Mouse (Mus musculus) layer of hippocampus, adult 9-11 months (tissue): ENCODE data around the gene Fgf7.

Source experiments
- DNase-seq: peaks from one replicate; pipeline ENCODE4 v3.0.0; 2022

Gene Fgf7

DNA sequence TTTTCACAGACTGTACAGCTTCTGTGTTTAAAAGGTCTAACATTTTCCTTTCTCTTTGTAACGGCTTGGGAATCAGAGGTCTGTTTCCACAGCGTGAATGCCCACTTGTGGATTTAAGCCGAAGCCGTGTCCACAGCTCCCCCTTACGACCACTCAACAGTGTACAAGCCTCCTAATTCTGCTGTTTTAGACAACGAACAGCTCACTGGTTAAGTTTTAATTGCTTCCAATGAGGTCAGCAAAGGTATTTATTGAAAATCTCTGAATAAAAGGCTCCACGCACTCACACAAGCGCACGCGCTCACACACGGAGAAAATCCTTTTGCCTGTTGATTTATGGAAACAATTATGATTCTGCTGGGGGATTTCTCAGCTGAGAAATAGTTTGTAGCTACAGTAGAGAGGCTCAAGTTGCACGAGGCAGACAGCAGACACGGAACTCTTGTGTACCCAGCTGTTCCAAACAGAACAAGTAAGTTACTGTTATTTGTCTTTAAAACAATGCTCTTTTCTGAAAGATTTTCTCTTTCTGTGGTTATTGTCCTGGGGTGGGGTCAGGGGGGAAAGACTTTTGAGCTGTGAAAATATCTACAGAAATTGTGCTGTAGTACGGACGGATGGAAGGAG, at the start of gene Fgf7:
TSS of gene Fgf7 (plus strand) at position 280 of the 627 bp plus-strand sequence.
- DNase-seq = peak; percentile 5

DNA sequence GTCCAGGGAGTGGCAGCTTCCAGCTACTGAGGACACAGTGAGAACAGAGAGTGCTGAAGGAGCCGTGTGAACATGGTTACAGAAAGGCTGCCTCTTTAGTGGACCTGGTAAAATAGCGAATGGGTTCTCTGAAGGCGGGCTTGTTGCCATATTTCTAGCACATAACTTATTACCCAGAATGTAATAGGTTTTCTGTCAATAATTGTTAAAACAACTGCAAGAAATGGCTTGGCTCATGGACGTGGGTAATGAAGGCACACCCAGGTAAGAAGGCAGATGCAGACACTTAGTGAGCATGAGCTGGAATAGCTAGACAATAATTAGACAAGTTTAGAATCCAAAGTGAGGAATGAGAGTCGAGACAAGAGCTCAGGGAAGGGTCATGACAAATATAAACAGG, 32.2 kb upstream of the Fgf7 start:
- DNase-seq = no peak

DNA sequence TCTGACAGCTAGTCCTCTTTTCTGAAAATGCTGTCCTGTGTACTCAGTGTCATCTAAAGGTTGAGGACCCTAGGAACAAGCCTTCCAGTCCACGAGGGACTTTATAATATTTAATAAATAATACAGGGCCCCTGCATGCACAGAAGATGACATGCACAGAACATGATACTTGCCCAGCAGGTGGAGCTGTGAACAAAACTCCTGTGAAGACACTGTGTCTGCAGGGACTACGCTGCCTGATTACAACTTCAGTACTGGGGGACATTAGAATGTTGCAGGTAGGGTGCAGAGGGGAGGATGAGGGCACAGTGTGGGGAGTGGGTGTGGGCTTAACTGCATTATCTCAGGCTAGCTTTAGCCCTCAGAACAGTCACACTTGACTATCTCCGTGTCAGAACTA, 28.4 kb upstream of the Fgf7 start:
- DNase-seq = peak; percentile 34

DNA sequence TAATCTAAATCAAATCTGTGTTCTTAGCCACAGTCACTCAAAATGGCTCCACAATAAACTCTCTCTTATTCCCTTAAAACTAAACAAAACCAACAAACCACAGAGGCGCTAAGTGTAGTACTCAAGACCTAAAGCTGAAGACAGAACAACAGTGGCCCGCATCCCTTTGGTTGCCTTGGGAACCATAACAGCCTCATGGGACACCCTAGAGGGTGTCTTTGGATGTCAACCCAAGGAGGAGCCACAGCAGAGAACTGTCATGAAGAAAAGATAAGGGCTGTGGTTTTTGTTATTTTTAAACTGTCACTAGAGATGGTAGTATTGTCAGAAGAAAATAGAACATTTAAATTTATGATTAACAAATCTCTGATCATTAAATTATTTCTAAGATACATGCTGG, 27.7 kb upstream of the Fgf7 start:
- DNase-seq = no peak

DNA sequence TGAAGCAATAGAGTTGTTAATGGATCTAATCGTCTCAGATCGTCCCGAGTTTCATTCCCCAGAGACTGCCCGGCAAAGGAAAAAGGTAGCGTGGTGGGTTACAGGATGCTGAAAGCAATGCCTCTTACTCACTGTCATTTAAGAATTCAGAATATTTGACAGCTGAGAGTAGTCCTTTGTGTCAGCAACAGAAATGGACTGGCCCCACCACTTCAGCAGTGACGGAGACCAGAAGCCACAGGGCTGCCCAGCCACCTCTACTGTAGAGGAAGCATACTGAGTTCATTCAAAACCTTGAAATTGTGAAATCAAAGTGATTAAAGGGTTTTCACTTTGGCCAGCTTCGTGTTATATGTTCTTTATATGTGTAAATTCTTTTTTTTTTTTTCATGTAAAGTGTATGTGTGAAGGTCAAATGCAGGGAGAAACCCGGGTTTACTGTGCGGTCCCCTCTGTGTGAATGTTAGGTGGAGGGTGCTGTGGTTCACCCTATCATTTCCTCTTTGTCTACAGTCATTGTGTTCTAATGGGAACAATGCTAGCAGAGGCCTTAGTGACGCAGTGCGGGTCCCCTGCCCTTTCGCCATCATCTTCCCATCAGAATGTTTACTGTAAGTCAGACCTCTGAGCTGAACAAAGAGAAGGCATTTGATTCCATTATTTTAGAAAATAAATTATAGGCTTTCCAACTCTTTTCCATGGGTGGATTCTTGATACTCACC, 19.3 kb upstream of the Fgf7 start:
- no peak for DNase-seq

DNA sequence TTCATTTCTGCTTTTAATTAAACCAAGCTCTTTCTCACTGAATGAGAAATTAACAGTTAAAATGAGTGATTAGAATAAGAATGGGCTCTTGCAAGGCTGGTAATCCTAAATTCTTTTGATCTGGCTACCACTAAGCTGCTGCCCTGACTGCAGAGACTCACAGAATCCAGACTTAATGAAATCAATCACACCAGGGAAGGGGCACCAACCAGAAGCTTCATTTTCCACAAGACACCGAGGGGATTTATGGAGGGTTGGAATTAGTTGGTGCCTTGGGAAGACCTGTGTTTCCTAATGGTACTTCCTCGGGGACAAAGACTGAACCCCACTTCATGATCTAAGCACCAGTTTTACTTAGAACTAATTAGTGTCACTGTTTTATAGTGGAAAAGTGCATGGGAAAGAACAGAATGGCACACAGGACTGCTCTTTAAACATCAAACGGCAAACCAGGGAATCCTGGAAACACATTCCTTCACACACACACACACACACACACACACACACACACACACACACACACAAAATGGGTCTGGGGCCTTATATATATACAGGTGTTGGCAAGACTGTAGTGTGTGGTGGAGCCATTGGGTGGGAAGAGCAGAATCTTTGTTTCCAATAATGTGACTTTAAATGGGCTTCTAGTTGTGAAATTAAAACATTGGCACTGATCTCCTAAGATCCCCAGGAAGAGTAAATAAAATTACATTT, 18.5 kb upstream of the Fgf7 start:
- no peak for DNase-seq

DNA sequence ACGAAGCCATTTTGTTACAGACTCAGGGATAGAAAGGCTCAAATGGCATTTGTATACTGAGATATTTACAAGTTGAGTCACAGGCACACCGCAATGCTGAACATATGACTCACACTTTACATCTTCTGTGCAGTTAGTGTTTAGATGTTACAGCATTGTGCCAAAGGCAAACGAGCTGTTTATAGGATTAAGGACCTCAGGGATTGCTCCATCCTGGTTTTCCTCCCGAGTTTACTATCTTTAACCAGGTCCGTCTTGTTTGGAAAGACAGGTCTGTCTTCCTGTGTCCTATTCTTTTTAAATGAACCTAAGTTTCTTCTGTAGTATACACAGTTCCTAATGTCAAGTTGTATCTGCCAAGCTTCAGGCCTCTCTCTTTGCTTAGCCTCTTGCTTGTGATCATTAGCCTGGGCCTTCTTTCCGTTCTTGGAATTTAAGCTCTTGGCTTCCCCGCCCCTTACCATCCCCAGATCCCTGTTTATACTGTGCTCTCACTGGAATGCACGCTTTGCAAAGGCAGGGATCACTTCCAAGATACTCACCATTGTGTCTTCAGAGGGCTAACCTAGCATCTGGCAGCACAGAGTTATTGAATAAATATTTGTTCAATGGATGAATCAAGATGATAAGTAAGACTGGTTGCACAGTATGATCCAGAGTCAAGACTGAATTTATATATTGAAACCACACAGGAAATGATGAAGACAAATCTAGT, 3.1 kb upstream of the Fgf7 start:
- no peak for DNase-seq

DNA sequence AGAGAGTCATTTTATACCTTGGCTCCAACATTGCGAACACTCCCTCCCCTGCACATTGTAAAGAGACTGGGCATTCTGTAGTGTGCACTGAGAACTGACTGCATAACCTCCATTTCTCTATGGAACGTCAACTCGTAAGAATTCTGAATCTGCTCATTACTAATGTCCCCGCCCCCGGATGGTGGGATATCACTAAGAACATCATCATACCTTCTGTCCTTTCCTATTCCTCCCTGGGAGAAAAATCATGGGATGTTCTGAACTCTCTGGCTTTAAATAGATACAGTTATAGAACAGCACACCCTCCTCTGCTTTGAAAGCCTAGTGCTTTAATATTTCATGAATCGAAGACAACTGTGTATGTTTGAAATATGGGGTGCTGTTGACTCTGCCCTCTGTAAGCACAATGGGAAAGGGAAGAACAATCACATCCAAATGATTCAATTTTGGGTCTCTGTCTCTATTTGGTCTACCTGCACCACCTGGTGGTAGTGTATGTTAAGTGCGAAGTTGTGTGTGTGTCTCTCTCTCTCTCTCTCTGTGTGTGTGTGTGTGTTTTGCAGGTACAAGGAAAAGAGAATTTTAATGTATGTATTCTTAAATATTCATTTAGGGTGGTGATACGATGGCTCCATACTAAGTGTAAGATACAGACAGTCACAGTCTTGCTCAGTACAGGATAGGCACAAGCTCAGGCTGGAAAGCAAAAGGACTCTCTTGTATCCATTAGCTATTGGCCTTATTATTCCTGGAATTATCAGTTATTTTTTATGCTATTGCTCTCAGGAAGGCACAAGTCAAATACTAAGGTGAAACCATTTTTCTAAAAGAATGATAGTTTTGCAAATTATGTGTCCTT, 1.1 kb upstream of the Fgf7 start:
- DNase-seq = peak; percentile 5

DNA sequence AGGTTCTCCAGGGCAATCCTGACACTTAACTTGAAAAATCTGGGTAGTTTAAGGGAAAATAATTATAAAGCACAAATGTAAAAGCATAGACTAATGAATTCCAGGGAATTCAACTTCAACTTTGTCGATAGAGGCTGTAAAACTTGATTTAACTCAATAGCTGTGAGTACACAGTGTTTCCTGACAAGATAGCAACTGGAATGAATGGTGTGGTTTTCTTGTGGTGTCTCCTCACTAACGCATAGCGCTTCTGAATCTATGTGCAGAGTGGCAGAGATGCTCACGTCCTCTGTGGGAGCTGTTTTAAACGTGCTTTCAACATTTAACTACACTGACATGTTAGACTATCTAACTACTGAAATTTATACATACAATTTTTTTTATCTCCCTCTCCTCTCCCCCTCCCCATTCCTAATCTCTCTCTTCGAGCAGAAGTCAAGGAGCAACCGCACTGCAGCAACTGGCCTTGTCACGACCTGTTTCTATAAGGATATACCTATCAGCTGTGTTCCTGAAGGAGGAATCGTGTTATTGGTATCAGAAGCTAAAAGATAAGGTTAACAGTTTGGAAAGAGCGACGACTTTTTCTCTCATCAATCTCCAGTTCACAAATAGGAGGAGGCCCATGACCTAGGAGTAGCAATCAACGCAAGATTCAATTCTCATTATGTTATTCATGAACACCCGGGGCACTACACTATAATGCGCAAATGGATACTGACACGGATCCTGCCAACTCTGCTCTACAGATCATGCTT, 734 bp downstream of the Fgf7 start:
- DNase-seq = no peak

DNA sequence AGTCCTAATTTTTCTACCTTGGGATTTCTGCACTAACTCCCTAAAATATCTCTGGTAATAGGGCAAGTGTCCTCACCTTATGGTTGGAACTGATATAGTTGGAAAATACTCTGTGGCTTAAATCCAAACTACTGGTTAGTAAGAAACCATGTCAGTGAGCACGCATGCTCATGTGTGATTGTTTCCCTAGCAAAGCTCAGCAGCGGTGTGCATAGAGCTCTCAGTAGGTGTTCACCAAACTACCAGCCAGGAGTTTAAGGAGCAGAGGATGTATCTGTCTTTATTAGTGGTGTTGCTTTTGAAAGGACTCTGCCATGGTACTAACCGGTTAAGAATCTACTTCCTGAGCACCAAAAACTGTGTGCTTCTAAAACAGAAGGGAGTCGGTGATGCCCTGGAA, 1.7 kb downstream of the Fgf7 start:
- DNase-seq = no peak

DNA sequence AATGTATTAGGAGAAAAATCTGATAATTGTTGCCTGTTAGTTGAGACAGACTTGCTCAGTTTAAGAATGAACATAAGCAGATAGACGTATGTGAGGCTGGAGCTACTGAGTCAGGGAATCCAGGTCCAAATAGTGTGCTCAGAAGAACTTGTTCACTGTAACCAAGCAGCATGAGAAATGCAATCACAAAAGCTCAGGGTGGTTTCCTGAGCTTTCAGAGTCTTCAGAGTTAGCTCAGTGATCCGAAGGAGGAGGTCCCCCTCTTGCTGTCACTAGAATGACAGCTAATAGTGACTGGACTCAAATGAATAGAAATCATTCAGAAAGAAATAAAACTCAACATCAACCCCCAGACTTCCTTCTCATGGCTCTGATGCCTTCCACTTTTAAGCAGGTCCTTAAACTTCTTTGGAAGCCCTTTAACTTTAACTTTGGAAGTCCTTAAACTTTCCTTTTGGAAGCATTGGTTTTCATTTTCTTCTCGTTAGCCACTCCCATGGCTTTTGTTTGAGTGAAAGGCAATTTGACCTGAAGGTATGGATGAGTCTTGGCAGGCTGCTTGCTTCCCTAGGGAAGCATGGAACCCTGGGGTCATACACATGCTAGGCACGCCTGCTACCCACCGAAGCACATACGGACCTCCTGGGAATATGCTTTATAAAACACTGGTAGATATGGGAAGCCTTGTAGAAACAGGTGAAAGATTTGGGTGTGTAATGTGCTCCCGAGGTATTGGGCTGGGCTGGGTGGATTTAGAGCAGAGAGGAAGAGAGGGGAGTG, 4.0 kb downstream of the Fgf7 start:
- no peak for DNase-seq

DNA sequence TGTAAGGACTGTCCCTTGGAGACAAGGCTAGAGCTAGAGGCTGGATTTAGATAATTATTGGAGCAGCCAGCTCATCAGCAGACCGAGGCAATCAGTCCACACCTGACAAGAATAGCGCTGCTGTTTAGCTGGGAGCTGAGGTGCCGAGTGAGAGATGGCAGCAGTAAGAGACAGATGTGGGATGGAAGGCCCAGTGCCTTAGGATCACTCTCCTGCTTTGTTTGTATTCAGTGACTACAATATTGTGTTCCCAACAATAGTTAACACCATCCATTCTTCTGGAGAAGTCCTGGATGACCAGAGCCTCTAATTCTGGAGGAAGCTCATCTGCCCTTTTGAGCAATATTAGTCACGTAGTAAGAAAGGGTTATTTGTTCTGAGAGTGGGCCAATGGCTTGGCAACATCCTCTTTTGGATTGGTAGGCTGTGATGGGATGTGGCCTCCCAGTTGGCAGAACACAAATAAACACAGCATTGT, 5.0 kb downstream of the Fgf7 start:
- DNase-seq = peak; percentile 74

DNA sequence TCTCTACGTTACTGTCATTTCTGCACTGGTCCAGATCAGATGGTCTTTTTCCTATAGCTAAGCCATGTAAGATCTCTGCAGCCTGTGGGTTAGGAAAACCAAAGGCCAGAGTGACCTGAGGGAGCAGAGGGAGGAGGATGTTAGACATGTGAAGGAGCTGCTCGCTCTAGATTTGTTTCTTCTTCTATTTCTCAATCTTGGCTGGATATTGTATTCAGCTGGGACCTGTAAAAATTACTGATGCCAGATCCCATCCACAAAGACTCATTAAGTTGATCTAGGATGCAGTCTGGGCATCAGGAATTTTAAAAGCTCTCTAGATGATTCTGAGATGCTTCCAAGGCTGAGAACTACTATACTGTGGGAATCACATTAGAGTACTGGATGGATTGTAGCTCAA, 6.2 kb downstream of the Fgf7 start:
- DNase-seq = no peak

DNA sequence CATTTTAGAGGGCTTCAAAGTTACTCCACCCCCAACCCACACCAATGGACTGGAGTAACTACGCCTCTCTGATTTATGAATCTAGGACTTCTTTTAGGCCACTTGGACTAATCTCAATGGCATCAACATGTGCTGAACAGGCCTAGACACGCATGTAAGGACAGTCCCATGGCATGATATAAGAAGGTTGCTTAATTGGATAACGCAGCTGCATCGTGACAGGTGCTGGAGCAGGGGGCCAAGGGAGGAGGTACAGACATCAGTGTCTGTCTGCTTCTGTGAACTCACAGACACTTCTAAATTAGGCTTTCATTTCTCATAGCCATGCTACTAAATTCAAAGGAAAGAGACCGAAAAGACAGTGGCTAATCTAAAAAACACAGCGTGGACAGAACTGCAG, 6.8 kb downstream of the Fgf7 start:
- DNase-seq = no peak

DNA sequence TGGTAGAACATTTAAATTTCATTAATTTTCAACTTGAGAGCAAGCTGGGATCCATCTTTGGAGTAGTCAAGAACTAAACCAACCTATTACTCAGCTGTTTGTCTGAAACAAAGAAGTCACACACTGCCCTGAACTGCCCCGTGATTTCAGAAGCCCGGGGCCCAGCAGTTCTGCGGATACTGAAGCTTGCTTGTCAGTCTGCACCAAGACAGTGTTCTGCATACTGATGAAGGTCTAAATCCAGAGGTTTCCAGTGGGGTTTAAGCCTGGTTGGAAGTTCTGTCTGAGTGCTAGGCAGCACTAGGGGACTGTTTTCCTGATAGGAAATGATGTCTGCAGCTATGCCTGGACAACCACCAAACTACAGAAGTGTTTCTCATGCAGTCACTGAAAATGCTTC, 8.2 kb downstream of the Fgf7 start:
- peak; percentile 9 for DNase-seq

DNA sequence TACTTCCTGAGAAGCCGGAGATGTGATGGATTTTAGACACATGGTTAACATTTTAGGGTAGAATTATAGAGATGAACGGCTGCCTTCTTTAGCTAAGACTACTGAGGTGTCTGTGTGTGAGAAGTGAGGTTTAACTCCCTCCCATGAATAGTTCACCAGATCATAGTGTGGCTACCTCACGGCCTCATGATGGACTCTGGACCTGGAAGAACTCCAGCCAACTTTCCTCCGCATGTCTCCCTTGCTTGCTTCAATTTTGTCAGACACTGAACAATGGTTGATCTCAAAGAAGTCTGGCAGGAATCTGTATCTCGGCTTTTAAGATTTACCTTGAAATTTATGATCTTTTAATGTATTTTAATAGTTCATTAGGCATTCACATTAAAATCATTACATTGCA, 11.2 kb downstream of the Fgf7 start:
- no peak for DNase-seq

DNA sequence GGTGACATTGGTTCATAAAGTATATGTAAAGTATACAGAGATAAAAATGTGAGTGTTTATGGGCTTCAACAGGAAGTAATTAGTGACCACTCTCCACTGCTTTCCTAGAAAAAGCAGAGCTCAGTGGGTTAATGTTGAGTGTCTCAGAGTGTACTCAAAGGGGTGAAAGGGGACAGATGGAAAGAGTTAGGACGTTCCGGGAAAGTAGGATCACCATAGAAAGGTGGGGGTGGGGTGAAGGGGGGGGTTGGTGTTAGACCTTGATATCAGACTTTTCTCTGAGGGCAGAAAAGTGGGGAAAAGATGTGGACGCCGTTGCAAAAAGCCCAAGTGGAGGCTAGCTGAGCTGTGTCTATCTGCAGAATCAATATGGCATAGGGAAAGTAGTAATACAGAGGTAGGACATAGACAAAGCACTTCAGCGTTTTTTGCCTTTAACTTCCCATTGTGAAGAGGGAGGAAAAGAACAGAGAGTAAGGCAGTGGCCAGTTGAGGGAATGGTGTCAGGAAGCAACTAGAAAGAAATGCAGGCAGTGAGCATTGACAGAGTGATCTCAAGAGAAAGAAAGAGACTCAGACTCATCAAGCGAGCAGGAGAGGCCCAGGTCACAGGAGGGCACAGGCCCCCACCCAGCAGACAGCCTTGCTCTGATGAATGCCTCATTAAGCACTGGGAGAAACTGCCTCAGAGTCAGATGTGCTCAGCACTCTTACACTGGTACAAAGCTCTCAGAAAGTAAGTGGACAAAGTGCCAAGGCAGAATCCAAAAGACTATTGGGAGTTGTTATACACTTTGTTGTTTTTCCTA, 18.5 kb downstream of the Fgf7 start:
- no peak for DNase-seq

DNA sequence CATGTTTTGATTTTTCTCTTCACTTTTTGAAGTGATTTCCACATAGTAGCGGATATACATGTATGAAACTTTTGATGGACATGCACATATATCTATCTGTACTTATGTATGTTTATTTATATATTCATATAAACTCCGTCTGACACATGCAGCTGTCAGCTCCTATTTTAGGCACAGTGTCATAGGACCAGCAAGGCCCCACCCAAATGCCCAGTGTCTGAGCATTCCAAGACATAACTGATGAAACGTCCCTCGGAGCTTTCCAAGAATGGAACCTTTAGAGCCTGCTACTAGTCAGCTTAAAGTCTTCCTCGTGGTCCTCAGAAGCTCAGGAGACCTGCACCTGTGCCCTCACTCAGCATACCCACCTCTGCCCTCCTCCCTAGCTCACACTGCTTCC, 19.2 kb downstream of the Fgf7 start:
- no peak for DNase-seq

DNA sequence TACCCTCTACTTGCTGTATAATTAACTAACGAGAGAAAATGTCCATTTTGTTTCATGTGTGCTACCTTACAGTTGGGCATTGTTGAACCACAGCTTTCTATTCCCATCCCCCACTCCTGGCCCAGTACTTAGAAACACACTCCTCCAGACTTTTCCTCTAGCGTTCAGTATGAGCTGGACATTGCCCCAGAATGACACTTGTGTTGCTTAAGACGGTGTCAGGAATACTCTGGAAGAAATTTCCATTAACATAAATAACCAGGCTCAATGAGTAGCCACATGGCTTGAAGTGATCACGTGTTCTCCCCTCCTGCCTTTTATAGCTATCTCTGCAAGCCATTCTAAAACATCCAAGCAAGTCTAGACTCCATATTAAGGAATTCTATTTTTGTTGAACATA, 26.1 kb downstream of the Fgf7 start:
- DNase-seq = no peak
